10 mouse cellular contexts compared by ENCODE assay signal in genomic region chr2:36008071-36008470, GRCm38 (mm10). TPM values are rescaled to one million over a fixed set of nuclear protein-coding genes. Genes with fewer than 3 reads are reported as not detected.
DNase-seq lines count a peak whose midpoint lies in the region; ATAC-seq and TF ChIP-seq lines count a peak whose summit lies in the region.
"Had no signal": no experiment of that assay in that cellular context is flagged by ENCODE, and none has a peak within 500 bp of the region (broad histone marks: within the 10 kb centered on the region; RNA-seq: fewer than 3 reads in every experiment).

No protein-coding gene starts in this region.

- peak; percentile 72 for ATAC-seq in erythroblast, adult 5-6 weeks (replicated peaks; ENCODE audit: low FRiP score, poor library complexity, severe bottlenecking)

- H3K9ac ChIP-seq in heart, adult 2 months (ENCODE audit: low read depth, low read length): no peak overlapping the region
- H3K9ac ChIP-seq: limb, embryonic 12.5 days had no signal

- no peak for TF ChIP-seq POLR2A in heart, adult 2 months (IDR thresholded peaks at IDR 0.05; ENCODE audit: insufficient read depth, low read depth, low read length)

- TF ChIP-seq CTCF in heart, adult 2 months (IDR thresholded peaks at IDR 0.05): peak; percentile 96

- WGBS in heart, adult 2 months: 14% methylated on average over 1 of the region's 1 CpGs

- intact Hi-C loops in heart, adult 2 months (cut with DNase I): loop anchor here (1.0 to 5.0 kb wide), 2 partner anchors 24 to 269 kb away; no protein-coding TSS in a partner anchor
- intact Hi-C loops in heart, postnatal 25 days (cut with DNase I): loop anchor here (1.0 kb wide), 1 partner anchor 24 kb away; no protein-coding TSS in a partner anchor

- TF ChIP-seq EP300 in heart, adult 2 months (IDR thresholded peaks at IDR 0.05; ENCODE audit: insufficient read depth, low read depth, low read length): no peak

- H3K4me1 ChIP-seq in heart, adult 2 months (ENCODE audit: control insufficient read depth, insufficient read depth, low read length): peaks cover 4% of the 10 kb centered on the region; the same call in 1 of the 2 replicates

- H3K79me2 ChIP-seq in heart, adult 2 months (replicated peaks; ENCODE audit: control insufficient read depth, insufficient read depth, low read length): no peaks in the 10 kb centered on the region

- no peaks in the 10 kb centered on the region for H3K27me3 ChIP-seq in heart, adult 2 months (ENCODE audit: control insufficient read depth, insufficient read depth, low read length)

- peak in 1 of 2 experiments; percentile 27 for DNase-seq in heart, adult 2 months
- no peak for DNase-seq in heart, postnatal 25 days (ENCODE audit: low spot score)
- peak; percentile 51 for DNase-seq in right cerebral cortex, adult 18-20 months
- DNase-seq in right cerebral cortex, postnatal 36 days (ENCODE audit: low spot score in 2 of 2): no peak
- DNase-seq in adrenal gland, postnatal 14 days: peak; percentile 61
- peak; percentile 77 for DNase-seq in lung, postnatal 10 days
- no peak for DNase-seq in frontal cortex, postnatal 10 days (ENCODE audit: low spot score in 2 of 2)

- no peaks in the 10 kb centered on the region for H3K36me3 ChIP-seq in heart, adult 2 months (ENCODE audit: control insufficient read depth, insufficient read depth, low read length)
- H3K36me3 ChIP-seq: limb, embryonic 12.5 days had no signal

- H3K27ac ChIP-seq in heart, adult 2 months: no peak overlapping the region
- H3K27ac ChIP-seq: limb, embryonic 12.5 days had no signal

- H3K4me3 ChIP-seq in heart, adult 2 months: no peak overlapping the region
- H3K4me3 ChIP-seq: limb, embryonic 12.5 days had no signal

RNA-seq across cellular contexts. Expression of gene Ttll11, which starts 28.4 kb away (rescaled TPM):
- total RNA-seq in heart, adult 2 months (2021): 1 to 10 TPM; 1.5 to 2.2 TPM
- 1.2 and 2.8 TPM in 2 replicates for polyA plus RNA-seq in heart, adult 2 months (2012; rRNA removed)
- total RNA-seq in heart, postnatal 25 days (2021): 1 to 10 TPM; 1.1 to 1.2 TPM
- total RNA-seq in adrenal gland, postnatal 14 days (2021): 2.6 and 2.7 TPM in 2 replicates
- total RNA-seq in erythroblast, adult 5-6 weeks (2015; ENCODE audit: low replicate concordance): not detected in 2 replicates
- total RNA-seq in erythroblast, adult 5-6 weeks (2017; ENCODE audit: low replicate concordance): not detected in 2 replicates

RNA-seq across cellular contexts. Expression of gene Ndufa8, which starts 41.1 kb away (rescaled TPM):
- total RNA-seq in heart, adult 2 months (2021): 100 to 1,000 TPM; 605 to 690 TPM
- polyA plus RNA-seq in heart, adult 2 months (2012; rRNA removed): 406 and 431 TPM in 2 replicates
- 100 to 1,000 TPM; 676 to 685 TPM for total RNA-seq in heart, postnatal 25 days (2021)
- total RNA-seq in adrenal gland, postnatal 14 days (2021): 365 and 371 TPM in 2 replicates
- 16.9 and 28.4 TPM in 2 replicates for total RNA-seq in erythroblast, adult 5-6 weeks (2015; ENCODE audit: low replicate concordance)
- 6.5 and 9.3 TPM in 2 replicates for total RNA-seq in erythroblast, adult 5-6 weeks (2017; ENCODE audit: low replicate concordance)

RNA-seq across cellular contexts. Expression of gene Morn5, which starts 41.2 kb away (rescaled TPM):
- not detected for total RNA-seq in heart, adult 2 months (2021)
- polyA plus RNA-seq in heart, adult 2 months (2012; rRNA removed): 0.61 and 0.73 TPM in 2 replicates
- total RNA-seq in heart, postnatal 25 days (2021): not detected
- total RNA-seq in adrenal gland, postnatal 14 days (2021): not detected in 2 replicates
- total RNA-seq in erythroblast, adult 5-6 weeks (2015; ENCODE audit: low replicate concordance): not detected in 2 replicates
- total RNA-seq in erythroblast, adult 5-6 weeks (2017; ENCODE audit: low replicate concordance): not detected in 2 replicates
- polyA plus RNA-seq: limb, embryonic 12.5 days; stomach, embryonic 14.5 days had no signal

Comparison
In these comparisons a context has a peak if more than half of its experiments do, and no peak if none do; other contexts are left out.
1. DNase-seq: peak in right cerebral cortex, adult 18-20 months (single experiment), adrenal gland, postnatal 14 days (single experiment) and lung, postnatal 10 days (single experiment); none in heart, postnatal 25 days (single experiment), right cerebral cortex, postnatal 36 days (0 of 2) and frontal cortex, postnatal 10 days (0 of 2).
2. RNA of gene Ndufa8, which starts 41.1 kb away (total RNA-seq): 605 to 690 TPM in heart, adult 2 months, 676 to 685 TPM in heart, postnatal 25 days and 365 to 371 TPM in adrenal gland, postnatal 14 days; 6.5 to 28.4 TPM in erythroblast, adult 5-6 weeks; every median in the first group is over 10 times any median in the second.